Mouse (Mus musculus) Patski (cell line): Measurements from ENCODE around the gene CN725425. TPM values are rescaled to one million over a fixed set of nuclear protein-coding genes. Genes with fewer than 3 reads are reported as not detected.

Experiments
- ATAC-seq: fragments of 100-300 bp; one replicate; pipeline ENCODE4 v1.8.0; 2021
- CTCF ChIA-PET: fragments of 350-600 bp; sonication (Branson Sonifier 250); formaldehyde crosslinking; loops from one replicate; lab custom pipeline; 2022; ENCODE audit warnings: inconsistent platforms; lab: Charles Lee
- POLR2A ChIA-PET: fragments of 350-600 bp; sonication (Branson Sonifier 250); formaldehyde crosslinking; loops from one replicate; lab custom pipeline; 2022; ENCODE audit warnings: antibody characterized with exemption, inconsistent platforms; lab: Charles Lee
- DNase-seq: peaks from one replicate; pipeline ENCODE4 v3.0.0-alpha.2; 2011; ENCODE audit warnings: low read depth, low spot score
- H3K27me3 ChIP-seq: fragments of 371-371 bp; one replicate; pipeline ENCODE4 v1.5.1; 2021
- CTCF ChIP-seq: fragments of 100-300 bp; IDR thresholded peaks from one replicate; pipeline ENCODE4 v1.5.1; 2021
- in situ Hi-C: fragments of 300-500 bp; cut with MboI; formaldehyde crosslinking; loops from 3 replicates; pipeline ENCODE4 v1.11.1; 2018; ENCODE audit warnings: low pct_unique_long_range_greater_than_20kb, mixed read lengths
- polyA plus RNA-seq: library from polyadenylated mRNA; unstranded; gene quantifications from one replicate; pipeline ENCODE4 v1.2.3, GENCODE M21; 2021

Gene CN725425
- polyA plus RNA-seq, 1 experiment from 2014 or later = not detected

GRCm38 (mm10) chr15:91206518-91206917 is 7.2 kb downstream of the CN725425 start:
- no peak for TF ChIP-seq CTCF
- H3K27me3 ChIP-seq = peaks cover 8% of the 10 kb centered on the region
- in situ Hi-C loops = no loop called here
- no peak for ATAC-seq
- ChIA-PET POLR2A (no interaction called here), CTCF (no interaction called here)
- no peak for DNase-seq

- ATAC-seq = no peak
- ChIA-PET POLR2A (no interaction called here), CTCF (interaction anchor here (1.7 kb wide), 1 partner anchor 27 kb away, joined by 4 read pairs; no protein-coding TSS in a partner anchor)
- peaks cover 26% of the 10 kb centered on the region for H3K27me3 ChIP-seq
- no peak for TF ChIP-seq CTCF
- DNase-seq = no peak
- in situ Hi-C loops = no loop called here
Observed at GRCm38 (mm10) chr15:91237294-91237693, 38.0 kb downstream of the CN725425 start.

GRCm38 (mm10) chr15:91240683-91241335 is 41.5 kb downstream of the CN725425 start:
- CTCF ChIA-PET = no interaction called here
- peaks cover 48% of the 10 kb centered on the region for H3K27me3 ChIP-seq
- DNase-seq (no peak), ATAC-seq (no peak)
- no peak for TF ChIP-seq CTCF
- in situ Hi-C loops = no loop called here
- POLR2A ChIA-PET = no interaction called here

GRCm38 (mm10) chr15:91250815-91251214 is 51.5 kb downstream of the CN725425 start:
- ChIA-PET POLR2A (interaction anchor here (0.7 kb wide), 1 partner anchor 17 kb away, joined by 3 read pairs; no protein-coding TSS in a partner anchor), CTCF (interaction anchor here (1.1 kb wide), 1 partner anchor 51 kb away, joined by 3 read pairs; no protein-coding TSS in a partner anchor)
- in situ Hi-C loops = no loop called here
- DNase-seq (no peak), ATAC-seq (no peak)
- peaks cover 13% of the 10 kb centered on the region for H3K27me3 ChIP-seq
- no peak for TF ChIP-seq CTCF

GRCm38 (mm10) chr15:91251544-91252408 is 52.5 kb downstream of the CN725425 start:
- DNase-seq = no peak
- ChIA-PET POLR2A (interaction anchor here (0.7 kb wide), 1 partner anchor 16 kb away, joined by 3 read pairs; no protein-coding TSS in a partner anchor), CTCF (interaction anchor here (1.2 to 1.3 kb wide), 2 partner anchors 12 to 25 kb away, joined by 4 read pairs; no protein-coding TSS in a partner anchor)
- in situ Hi-C loops = no loop called here
- no peak for ATAC-seq
- TF ChIP-seq CTCF = no peak
- peaks cover 8% of the 10 kb centered on the region for H3K27me3 ChIP-seq

- ChIA-PET CTCF (interaction anchor here (0.6 to 1.3 kb wide), 5 partner anchors 9 to 38 kb away, joined by 3 to 4 read pairs (median 3); no protein-coding TSS in a partner anchor), POLR2A (interaction anchor here (0.7 kb wide), 1 partner anchor 463 kb away, joined by 3 read pairs; no protein-coding TSS in a partner anchor)
- peak; percentile 56 for TF ChIP-seq CTCF
- in situ Hi-C loops = no loop called here
- H3K27me3 ChIP-seq = peaks cover 3% of the 10 kb centered on the region
- no peak for ATAC-seq
- no peak for DNase-seq
Observed at GRCm38 (mm10) chr15:91252956-91253355, 53.7 kb downstream of the CN725425 start.

- DNase-seq (no peak), ATAC-seq (no peak)
- ChIA-PET CTCF (no interaction called here), POLR2A (no interaction called here)
- in situ Hi-C loops = no loop called here
- TF ChIP-seq CTCF = no peak
- peaks cover 18% of the 10 kb centered on the region for H3K27me3 ChIP-seq
Observed at GRCm38 (mm10) chr15:91255308-91255707, 56.0 kb downstream of the CN725425 start.

- ATAC-seq = no peak
- DNase-seq = no peak
Observed at GRCm38 (mm10) chr15:91257140-91257539, 57.8 kb downstream of the CN725425 start.

GRCm38 (mm10) chr15:91260578-91260977 is 61.3 kb downstream of the CN725425 start:
- ChIA-PET POLR2A (no interaction called here), CTCF (interaction anchor here (1.4 kb wide), 1 partner anchor 309 kb away, joined by 3 read pairs; no protein-coding TSS in a partner anchor)
- ATAC-seq (no peak), DNase-seq (no peak)
- in situ Hi-C loops = no loop called here
- TF ChIP-seq CTCF = no peak
- H3K27me3 ChIP-seq = peaks cover 20% of the 10 kb centered on the region

More at GRCm38 (mm10) chr15:91257140-91257539, 57.8 kb downstream of the CN725425 start:
- in situ Hi-C loops = no loop called here
- POLR2A ChIA-PET = no interaction called here
- no peak for TF ChIP-seq CTCF
- H3K27me3 ChIP-seq = peaks cover 18% of the 10 kb centered on the region
- CTCF ChIA-PET = no interaction called here

GRCm38 (mm10) chr15:91263926-91264325 is 64.6 kb downstream of the CN725425 start:
- in situ Hi-C loops = no loop called here
- H3K27me3 ChIP-seq = peaks cover 22% of the 10 kb centered on the region
- CTCF ChIA-PET = interaction anchor here (1.1 kb wide), 1 partner anchor 11 kb away, joined by 4 read pairs; no protein-coding TSS in a partner anchor
- DNase-seq (no peak), ATAC-seq (no peak)
- POLR2A ChIA-PET = no interaction called here
- no peak for TF ChIP-seq CTCF
